Mouse (Mus musculus) megakaryocyte, embryonic 14.5 days (primary cell): Measurements from ENCODE around the gene Cdkl2.

ENCODE experiments used
- FLI1 ChIP-seq: IDR thresholded peaks from 2 replicates; pipeline ENCODE4 v1.6.1; 2012; ENCODE audit warnings: low read length, inconsistent platforms, mixed read lengths
- GATA1 ChIP-seq: IDR thresholded peaks from 3 replicates; pipeline ENCODE4 v1.6.1; 2012; ENCODE audit warnings: mixed read lengths, low read length, inconsistent platforms, borderline replicate concordance

DNA sequence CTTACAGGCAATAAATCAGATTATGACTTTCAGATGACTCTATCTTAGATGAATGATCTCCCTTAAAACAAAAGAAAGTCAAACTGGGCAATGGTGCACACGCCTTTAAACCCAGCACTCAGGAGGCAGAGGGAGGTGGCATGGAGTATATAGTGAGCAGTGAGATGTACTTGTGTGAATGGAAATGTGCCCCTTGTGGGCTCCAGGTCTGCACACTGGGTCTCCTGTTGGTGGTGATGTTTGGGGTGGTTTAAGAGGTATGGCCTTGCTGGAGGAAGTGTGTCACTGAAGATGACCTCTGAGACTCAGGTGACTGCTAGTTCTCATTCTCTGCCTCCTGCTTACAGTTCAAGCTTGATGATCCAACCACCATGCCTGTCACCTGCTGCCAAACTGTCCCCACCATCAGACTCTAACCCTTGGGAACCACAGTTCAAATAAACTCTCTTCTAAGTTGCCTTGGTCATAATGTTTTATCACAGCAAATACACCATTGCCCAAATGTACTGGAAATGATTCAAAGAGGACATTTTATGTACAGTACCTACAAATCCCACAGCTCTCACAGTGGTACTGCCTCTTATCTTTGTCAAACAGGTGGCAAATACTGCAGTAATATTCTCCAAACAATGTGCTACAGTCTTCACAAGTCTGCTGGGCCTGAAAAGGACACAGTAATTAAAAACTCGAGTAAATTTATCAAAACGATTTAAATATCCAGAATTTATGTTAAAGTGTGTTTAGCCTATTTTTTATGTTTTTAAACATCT lies 86.5 kb downstream of the Cdkl2 start:
- TF ChIP-seq GATA1: no peak
- no peak for TF ChIP-seq FLI1
